ENCODE assay signal across 8 mouse cellular contexts in the genomic region with DNA sequence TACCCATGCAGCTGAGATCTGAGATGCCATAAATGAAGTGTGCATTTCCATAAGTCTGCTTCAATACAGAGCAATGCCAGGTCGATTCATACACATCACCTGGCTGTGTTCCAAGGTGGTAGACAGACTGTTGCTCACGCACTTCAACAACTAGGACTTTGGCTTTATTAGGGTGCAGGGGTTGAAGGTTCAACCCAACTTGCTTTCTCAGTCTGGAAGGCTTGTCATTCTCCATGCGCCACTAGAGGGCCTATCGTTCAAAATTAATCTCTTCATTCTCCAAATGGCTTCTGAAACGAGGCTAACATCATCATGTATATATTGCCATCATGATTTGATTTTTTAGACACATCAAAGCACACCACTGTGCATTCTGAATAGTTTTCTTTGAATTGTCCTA.
DNase-seq lines count a peak whose midpoint lies in the region; ATAC-seq and TF ChIP-seq lines count a peak whose summit lies in the region.

No protein-coding gene starts in this region.

- no peak overlapping the region for H3K4me2 ChIP-seq in heart, embryonic 11.5 days

- H3K27me3 ChIP-seq in heart, adult 2 months (ENCODE audit: control insufficient read depth, insufficient read depth, low read length): no peaks in the 10 kb centered on the region
- H3K27me3 ChIP-seq in heart, embryonic 11.5 days (ENCODE audit: control insufficient read depth, insufficient read depth, low read length): no peaks in the 10 kb centered on the region
- no peaks in the 10 kb centered on the region for H3K27me3 ChIP-seq in thymus, adult 2 months (ENCODE audit: control insufficient read depth, insufficient read depth, low read length)

- peak in 1 of 2 experiments; percentile 30 for DNase-seq in heart, adult 2 months
- DNase-seq in thymus, adult 2 months: peak; percentile 28
- no peak for DNase-seq in thymus, adult 18-20 months
- DNase-seq in kidney, postnatal 36 days: peak; percentile 42 to 64
- peak; percentile 31 for DNase-seq in thymus, postnatal 14 days

- H3K27ac ChIP-seq in heart, adult 2 months: no peak overlapping the region
- H3K27ac ChIP-seq in heart, embryonic 11.5 days (ENCODE audit: low read depth, low read length): no peak overlapping the region
- H3K27ac ChIP-seq in thymus, adult 2 months (ENCODE audit: control insufficient read depth, insufficient read depth, low read length): no peak overlapping the region
- no peak overlapping the region for H3K27ac ChIP-seq in cortical plate, adult 2 months (ENCODE audit: insufficient read depth, low read length)

- H3K4me1 ChIP-seq in heart, adult 2 months (ENCODE audit: control insufficient read depth, insufficient read depth, low read length): no peaks in the 10 kb centered on the region
- H3K4me1 ChIP-seq in heart, embryonic 11.5 days (ENCODE audit: control insufficient read depth, insufficient read depth, low read length): no peaks in the 10 kb centered on the region
- H3K4me1 ChIP-seq in thymus, adult 2 months (replicated peaks; ENCODE audit: control insufficient read depth, insufficient read depth, low read length): no peaks in the 10 kb centered on the region
- no peaks in the 10 kb centered on the region for H3K4me1 ChIP-seq in cortical plate, adult 2 months (ENCODE audit: control insufficient read depth, insufficient read depth, low read length)

- H3K9me3 ChIP-seq in heart, embryonic 11.5 days (replicated peaks; ENCODE audit: control insufficient read depth, low read length): no peaks in the 10 kb centered on the region

- 6% methylated on average over 5 of the region's 5 CpGs for WGBS in heart, adult 2 months
- 18% methylated on average over 5 of the region's 5 CpGs for WGBS in heart, embryonic 11.5 days (ENCODE audit: insufficient replicate concordance)
- 6% methylated on average over 5 of the region's 5 CpGs for WGBS in thymus, adult 2 months

- TF ChIP-seq CTCF in heart, adult 2 months (IDR thresholded peaks at IDR 0.05): peak; percentile 74
- no peak for TF ChIP-seq CTCF in thymus, adult 2 months (IDR thresholded peaks at IDR 0.05; ENCODE audit: borderline replicate concordance, control insufficient read depth, extremely low read depth, insufficient read depth, low read length, poor library complexity)
- peak; percentile 40; the same call in 1 of the 2 replicates for TF ChIP-seq CTCF in cortical plate, adult 2 months (IDR thresholded peaks at IDR 0.05; ENCODE audit: extremely low read depth, insufficient read depth, low read length)

- H3K79me2 ChIP-seq in heart, adult 2 months (replicated peaks; ENCODE audit: control insufficient read depth, insufficient read depth, low read length): no peaks in the 10 kb centered on the region

- no peak overlapping the region for H3K4me3 ChIP-seq in heart, adult 2 months
- H3K4me3 ChIP-seq in heart, embryonic 11.5 days (ENCODE audit: low read depth, low read length): no peak overlapping the region
- no peak overlapping the region for H3K4me3 ChIP-seq in thymus, adult 2 months (ENCODE audit: control insufficient read depth, insufficient read depth, low read length)
- H3K4me3 ChIP-seq in cortical plate, adult 2 months (ENCODE audit: insufficient read depth, low read length): no peak overlapping the region

- H3K36me3 ChIP-seq in heart, adult 2 months (ENCODE audit: control insufficient read depth, insufficient read depth, low read length): no peaks in the 10 kb centered on the region
- H3K36me3 ChIP-seq in heart, embryonic 11.5 days (ENCODE audit: control insufficient read depth, insufficient read depth, low read length): no peaks in the 10 kb centered on the region
- H3K36me3 ChIP-seq in thymus, adult 2 months (ENCODE audit: control insufficient read depth, insufficient read depth, low read length): no peaks in the 10 kb centered on the region

- intact Hi-C loops in heart, adult 2 months (cut with DNase I): loop anchor here (1.0 to 5.0 kb wide), 2 partner anchors 254 to 503 kb away; no protein-coding TSS in a partner anchor

- TF ChIP-seq POLR2A in heart, adult 2 months (IDR thresholded peaks at IDR 0.05; ENCODE audit: insufficient read depth, low read depth, low read length): no peak
- no peak for TF ChIP-seq POLR2A in thymus, adult 2 months (IDR thresholded peaks at IDR 0.05; ENCODE audit: control insufficient read depth, extremely low read depth, insufficient read depth, low read length, poor library complexity)
- no peak for TF ChIP-seq POLR2A in cortical plate, adult 2 months (IDR thresholded peaks at IDR 0.05; ENCODE audit: extremely low read depth, insufficient read depth, low read length)

- no peak for ATAC-seq in heart, embryonic 11.5 days (replicated peaks; ENCODE audit: insufficient number of reproducible peaks, low FRiP score, low TSS enrichment)
- no peak; the same call in 1 of the 2 replicates for ATAC-seq in megakaryocyte, adult 5-6 weeks (ENCODE audit: poor library complexity, severe bottlenecking)

- no peak for TF ChIP-seq EP300 in heart, adult 2 months (IDR thresholded peaks at IDR 0.05; ENCODE audit: insufficient read depth, low read depth, low read length)

- no peak overlapping the region for H3K9ac ChIP-seq in heart, adult 2 months (ENCODE audit: low read depth, low read length)
- H3K9ac ChIP-seq in heart, embryonic 11.5 days (ENCODE audit: low read depth, low read length): no peak overlapping the region

Comparison
In these comparisons a context has a peak if more than half of its experiments do, and no peak if none do; other contexts are left out.
1. DNase-seq: peak in thymus, adult 2 months (single experiment), kidney, postnatal 36 days (2 of 2) and thymus, postnatal 14 days (single experiment); none in thymus, adult 18-20 months (0 of 2).